Mouse (Mus musculus) layer of hippocampus, adult 9-10 months (tissue): Measurements from ENCODE around the gene Cyp1a2.
A peak's percentile ranks its signal among the peaks of the same experiment; 100 is the strongest.

Source experiments
- DNase-seq: peaks from one replicate; pipeline ENCODE4 v3.0.0; 2022; ENCODE audit warnings: low spot score

The Cyp1a2 gene

DNA sequence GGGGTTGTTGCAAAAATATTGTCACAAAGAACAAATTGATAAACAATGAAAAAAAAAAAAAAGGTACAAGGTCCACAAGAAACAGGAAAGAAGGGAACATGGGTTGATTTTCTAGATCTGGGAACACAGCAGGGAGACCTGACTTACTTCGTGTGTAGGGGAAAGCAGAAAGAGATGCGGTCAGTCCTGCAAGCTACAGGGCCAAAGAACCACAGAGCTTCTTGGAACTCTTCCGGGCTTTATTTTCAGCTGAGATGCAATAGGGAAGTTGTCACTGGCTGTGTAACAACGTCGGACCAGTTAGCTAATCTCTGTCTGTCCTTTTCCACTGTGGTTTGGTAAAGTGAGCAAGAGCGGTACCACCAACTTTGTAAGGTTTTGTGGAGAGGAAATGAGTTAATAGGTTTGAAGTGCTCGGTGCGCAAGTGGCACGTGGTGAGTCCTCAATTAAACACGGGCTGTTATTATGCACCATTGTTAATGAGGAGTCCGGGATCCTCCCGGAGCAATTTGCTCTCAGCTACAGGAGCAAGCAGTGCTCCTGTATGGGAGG, 36.9 kb downstream of the Cyp1a2 start:
- no peak for DNase-seq

DNA sequence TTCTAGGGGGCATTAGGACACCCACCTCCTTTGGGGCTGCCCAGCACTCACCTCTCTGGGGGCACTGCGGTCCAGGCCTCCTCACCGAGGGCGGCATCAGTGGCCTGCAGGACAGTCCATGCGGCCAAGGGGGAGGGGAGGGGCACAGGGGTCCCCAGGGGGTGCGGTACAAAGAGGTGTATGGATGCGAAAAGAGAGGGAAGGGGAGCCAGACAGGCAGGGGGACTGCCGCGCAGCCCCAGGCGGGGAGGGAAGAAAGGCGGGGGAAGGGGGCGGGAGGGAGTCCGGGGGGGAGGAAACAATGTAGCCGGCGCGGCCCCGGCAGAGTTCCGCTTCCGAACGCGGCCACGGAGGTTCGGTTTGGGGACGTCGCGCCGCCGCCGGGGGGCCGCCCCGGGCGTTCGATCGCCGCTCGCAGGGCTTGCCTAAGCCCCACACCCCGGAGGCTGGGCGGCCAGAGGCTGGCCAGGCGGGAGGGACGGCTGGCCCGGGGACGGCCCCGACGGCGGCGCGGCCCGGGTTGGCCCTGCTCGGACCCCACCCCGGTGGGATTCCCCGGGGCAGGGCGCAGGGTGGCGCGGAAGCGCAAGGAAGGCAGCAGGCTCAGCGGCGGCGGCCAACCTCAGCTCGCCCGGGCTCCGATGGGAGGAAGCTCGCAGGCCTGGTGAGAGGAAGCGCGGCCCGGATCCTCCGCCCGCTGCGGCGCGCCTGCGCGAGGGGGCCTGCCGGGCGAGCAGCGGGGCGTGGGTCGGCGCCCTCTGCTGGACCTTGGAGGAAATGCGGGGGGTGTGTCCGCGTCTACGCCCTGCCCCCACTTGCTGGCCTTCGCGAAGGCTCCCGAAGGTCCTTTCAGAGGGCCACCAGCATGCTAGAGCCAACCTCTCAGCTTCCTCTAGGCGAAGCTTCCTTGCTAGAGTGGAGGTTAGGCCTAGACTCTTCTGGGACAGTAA, 38.3 kb downstream of the Cyp1a2 start:
- DNase-seq: peak; percentile 76

DNA sequence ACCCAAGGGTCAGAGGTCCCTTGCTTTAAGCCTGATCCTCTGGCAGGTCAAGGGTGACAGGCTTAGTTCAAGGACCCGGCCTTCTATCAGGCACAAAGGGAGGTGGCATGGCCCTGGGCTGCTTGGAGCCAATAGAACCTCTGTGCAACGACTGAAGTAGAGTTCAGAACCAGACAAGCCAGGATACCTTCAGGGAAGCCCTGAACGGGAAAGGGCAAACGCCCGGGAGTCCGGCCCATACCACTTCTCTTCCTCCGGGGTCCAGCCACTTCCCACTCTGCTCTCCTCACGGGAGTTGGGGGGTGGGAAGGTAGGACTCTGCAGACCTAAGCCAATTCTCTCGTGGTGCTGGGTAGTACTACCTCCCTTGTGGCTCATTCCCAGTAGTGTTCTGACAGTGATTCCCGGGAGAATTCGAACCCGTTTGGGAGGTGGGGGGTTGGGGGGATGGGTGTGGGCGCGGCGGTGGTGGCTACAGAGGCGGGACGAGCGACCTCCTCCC, 39.0 kb downstream of the Cyp1a2 start:
- DNase-seq: no peak

DNA sequence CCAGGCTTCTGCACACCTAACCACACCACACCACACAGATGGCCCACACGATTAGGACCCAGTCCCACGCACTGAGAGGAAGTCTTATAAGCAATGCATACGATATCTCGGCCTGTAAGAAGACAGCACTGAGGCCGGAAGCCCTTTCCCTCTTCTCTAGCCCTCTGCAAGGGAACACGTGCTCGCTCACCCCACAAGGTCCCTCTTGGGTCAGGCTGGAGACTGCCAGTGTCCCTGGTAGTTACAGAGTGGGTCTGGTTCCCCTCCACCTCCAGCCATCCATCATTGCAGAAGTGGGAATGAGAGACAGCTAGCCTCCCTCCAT, 39.7 kb downstream of the Cyp1a2 start:
- DNase-seq: no peak

DNA sequence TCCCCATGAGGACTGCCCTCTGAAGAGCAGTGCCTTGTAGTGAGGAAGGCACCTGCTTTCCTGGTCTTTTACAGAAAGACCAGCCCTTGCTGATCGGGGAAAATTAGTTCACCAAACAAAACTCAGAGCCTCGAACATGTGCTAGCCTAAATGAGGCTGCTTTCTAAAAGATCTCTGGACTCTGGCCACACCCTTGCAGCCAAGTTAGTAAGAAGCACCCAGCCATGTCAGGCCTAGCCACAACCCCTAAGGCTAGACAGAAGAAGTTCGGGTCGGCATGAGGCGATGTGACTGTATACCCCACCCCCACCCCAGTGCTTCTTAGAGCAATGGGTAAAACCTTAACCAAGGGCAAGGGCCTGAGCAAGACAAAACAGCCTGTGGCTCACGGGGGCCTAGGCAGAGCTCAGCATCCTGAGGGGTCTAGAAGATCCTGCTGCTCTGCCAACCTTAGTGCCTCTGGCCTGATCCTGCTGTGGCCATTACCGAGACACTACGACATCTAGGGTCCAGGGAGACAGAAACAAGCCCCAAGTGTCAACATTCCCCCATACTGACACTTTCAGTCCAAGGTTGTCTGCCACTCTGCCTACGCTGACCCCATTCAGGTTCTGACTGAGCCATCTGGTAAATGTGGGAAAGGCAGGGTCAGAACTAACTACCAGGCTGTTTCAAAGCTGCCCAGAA, 40.2 kb downstream of the Cyp1a2 start:
- DNase-seq: no peak

DNA sequence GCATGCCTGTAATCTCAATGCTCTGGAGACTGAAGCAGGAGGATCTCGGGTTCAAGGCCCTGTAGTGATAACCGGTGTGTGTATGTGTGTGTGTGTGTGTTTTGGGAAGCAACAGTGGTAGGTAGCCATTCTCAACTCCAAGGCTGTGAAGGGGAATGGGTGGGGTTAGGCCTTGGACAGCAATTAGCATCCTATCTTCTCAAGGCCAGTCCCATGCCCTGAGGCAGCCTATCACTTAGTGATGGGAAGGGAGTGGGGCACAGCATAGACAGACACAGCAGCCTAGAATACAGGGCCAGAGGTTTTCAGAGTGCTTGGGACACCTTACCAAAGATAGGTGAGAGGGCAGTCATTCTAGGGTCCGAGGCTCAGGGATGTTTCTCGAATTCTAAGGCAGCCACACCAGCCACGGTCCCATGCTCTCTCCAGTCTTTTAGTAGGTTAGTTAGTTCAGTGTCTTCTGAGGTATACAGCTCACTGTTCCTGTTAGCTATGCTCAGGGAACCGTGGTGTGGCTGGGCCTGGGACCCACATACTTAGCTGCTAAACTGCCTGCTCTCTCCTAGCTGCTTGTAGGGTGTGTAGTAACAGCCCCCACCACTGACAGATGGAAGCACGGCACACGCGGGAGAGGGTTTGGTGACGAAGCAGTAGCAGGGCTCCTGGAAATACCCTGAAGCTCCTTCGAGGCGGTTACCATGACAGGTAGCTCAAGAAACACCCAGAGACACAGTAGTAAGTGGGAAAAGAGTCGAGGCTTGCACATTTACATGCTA, 41.5 kb downstream of the Cyp1a2 start:
- DNase-seq: no peak

DNA sequence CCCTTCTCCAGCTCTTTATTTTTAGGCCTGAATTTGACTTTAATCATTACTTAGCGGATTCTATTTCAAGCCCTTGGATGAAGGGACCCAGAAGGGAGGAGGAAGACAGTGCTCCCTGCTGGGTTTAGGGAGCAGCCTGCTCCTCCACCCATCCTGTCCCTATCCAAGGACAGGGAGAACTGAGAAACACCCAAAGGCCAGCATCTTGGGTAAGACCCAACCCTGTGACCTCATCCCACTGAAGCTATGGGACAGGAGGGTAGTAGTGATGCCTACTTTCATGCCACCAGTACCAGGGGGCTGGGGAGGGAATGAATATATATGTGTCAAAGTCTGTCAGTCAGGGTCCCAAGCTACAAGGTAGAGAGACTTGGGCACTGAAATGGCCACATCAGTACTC, 42.5 kb downstream of the Cyp1a2 start:
- no peak for DNase-seq

DNA sequence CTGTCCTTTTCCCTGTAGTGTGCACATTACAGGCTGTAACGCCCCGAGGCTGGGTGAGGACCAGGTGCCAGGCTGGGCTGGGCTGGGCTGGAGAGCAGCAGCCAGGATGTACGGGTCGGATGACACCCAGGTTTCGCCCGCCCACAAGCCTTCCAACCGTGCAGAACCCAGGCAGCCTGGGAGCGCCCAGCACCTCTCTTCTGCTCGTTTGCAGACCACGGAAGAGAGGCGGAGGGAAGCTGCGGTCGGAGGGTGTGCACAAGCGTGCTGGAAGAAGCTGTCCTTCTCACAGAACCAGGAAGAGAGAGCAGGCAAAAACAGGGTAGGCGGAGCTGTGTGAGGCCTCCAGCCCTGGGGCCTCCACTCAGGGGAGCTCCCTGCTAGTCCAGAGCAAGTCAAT, 43.1 kb downstream of the Cyp1a2 start:
- DNase-seq: no peak

DNA sequence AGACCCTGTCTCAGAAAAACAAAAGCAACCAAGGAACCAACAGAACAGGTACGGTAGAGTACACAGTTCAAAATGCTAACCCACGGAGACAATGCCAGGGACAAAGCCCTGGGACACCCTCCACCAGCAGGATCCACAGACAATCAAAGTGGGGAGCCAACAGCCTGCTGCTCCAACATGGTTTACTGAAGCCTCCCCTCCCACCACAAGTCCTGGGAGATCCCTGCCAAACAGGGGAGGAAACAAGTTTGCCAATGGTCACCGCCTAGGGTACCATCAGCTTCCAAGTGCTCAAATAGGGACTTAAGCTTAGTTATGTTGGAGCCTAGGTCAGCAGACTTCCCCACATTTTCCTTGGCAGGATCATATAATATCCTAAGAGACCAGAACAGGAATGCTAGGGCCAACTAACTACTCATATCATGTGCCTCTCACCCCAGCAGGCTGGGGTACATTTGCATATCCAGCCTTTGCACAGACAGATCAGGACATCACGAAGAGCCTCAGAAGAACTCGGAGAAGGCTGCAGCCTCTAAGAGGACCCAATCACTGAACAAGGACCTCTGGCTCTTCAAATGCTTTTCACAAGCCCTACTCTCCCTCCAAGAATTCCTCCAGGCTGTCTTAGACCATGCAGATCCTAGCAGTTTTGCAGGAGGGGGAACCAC, 43.7 kb downstream of the Cyp1a2 start:
- DNase-seq: no peak

DNA sequence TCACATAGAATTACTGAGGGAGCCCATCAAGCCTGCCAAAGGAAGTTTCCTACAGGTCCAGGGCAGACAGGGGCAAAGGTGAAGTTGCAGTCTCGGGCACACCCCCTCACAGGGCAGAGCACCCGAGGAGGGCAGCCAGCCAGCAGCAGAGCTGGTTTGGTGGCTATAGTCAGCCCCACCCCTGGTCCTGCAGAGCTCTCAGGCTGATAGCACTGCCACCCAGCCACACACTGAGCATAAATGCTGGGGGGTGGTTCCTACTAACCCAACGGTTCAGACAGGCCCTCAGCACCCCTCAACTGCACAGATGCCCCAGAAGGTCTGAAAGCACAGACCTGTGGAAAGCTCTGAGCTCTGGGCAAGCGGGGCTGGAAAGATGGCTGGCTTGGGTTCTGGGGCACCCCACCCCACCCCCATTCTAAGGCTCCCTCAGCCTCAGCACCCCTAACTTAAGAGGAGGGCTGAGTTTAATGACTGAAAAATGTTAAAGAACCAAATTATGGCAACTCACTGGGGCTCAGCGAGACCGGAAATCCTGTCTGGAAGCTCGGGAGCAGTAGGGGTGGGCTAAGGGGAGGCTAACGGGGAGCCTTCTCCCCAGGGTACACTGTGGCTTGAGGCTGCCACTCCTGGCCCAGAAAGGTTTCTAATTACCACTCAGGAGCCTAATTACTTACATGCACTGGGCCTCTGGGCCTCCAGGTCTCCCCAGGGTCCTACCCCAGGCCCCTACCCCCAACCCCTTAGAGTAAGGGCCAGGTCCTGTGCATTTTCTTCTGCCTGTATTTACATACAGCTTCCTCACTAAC, 44.6 kb downstream of the Cyp1a2 start:
- no peak for DNase-seq

DNA sequence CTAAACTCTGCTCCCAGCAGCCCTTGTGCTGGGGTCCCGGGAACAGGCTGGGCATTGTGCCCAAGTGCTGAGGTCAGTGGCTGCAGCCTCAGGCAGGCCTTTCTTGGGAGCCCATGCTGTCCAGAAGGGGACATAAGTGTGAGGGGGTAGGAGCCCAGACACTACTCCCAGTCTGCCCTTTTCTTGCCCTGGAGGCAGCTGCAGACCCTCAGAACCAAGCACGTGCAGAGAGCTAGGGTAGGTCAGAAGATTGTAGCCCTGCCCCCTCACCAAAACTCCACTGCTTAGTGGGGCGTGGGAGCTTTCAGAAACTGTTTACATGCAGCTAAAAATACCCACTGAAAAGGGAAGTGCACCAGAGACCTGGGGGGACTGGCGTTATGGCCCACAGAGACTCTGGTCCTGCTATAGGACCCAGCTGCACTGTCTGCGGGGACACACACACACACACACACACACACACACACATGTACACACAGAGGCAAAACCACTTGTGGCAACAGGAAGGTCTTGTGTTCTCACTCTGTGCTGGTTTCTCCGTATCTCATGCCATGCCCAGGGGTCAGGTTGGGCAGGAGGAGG, 45.7 kb downstream of the Cyp1a2 start:
- no peak for DNase-seq

DNA sequence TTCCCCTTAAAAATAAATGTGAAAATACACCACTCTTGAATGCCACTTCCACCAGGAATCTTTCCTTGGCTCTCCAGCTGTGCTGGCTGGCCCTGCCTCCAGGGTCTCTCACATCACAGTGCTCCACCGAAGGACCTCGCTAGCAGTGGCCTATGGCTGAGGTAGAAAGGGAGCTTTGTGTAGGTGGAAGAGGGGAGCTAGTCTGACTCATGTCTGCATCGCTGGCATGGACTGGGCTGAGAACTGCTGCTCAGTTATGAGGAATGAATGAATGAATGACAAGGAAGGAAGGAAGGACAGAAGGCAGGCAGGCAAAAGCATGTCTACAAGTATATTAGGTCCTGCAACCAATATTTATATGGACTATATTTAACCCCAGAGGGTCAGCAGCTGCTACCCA, 46.2 kb downstream of the Cyp1a2 start:
- DNase-seq: no peak

DNA sequence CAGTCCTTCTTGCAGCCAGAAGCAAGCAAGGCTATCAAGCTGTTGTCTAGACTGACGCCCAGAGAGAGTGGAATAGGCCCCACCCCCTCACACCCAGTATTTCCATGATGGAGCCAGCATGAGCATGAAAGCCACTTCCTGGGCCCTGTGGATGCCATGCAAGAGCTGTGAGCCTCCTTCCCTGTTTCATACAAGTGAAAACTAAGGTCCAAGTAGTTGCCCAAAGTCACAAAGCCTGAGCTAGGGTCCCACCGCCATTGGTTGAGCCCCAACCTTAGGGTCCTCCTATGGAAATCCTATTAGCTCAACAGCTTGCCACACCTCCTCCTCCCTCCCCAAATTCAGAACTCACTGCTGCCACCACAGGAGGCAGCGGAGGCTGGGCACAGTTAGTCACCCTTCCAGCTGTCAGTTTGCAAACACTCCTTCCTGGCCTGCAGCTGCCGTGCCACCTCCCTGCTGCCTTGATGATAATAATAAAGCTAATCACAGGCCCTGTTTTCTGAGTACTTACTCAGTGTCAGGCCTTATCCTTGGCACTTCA, 50.0 kb downstream of the Cyp1a2 start:
- no peak for DNase-seq

DNA sequence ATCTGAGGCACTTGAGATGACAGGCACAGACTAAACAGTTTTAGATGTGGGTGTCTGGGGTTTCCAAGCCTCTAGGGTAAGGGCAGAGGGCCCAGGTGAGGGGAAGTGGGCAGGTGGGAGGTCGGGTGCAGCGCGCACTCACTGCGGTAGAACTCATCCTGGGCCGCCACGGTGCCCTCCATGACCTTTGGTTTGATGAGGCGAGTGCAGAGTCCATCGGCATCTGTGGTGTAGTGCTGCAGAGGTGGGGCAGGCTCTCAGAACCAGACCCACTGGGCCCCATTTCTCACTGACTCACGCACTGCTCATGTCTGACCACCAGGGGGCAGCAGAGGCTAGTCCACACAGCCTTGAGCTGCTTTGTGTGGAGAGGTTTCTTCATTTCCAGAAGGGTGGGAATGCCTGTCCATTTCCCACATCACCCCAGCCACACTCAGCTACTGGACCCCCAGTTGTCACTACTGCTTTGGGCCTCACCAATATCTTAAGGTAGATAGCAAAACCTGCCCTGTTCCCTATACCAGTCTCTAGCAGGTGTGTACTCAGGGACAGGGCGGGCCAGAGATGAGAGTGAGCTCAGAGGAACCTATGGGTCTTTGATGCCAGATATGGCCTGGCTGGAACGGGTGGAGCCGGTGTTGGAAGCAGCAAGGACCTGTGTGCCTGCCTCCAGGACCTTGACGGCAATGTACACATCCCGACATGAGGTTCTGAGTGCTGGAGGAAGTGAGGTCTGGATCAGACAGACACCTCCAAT, 54.2 kb downstream of the Cyp1a2 start:
- no peak for DNase-seq

DNA sequence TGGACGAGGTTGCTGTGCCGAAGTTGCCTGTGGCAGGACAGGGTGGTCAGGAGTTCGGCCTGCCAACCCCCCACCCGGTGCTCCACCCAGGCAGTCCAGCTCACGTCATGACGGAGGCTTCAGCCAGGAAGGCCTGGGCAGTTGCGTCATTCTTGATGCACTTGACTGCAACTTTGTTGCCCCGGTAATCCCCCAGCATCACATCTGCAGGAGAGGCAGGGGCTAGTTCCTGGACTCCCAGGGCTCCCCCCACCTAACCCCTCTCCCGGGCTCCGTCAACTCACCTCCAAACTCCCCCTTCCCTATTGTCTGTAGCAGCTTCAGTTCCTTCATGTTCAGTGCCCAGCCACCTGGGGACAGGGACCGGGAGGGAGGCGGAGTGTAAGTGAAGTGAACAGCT, 54.8 kb downstream of the Cyp1a2 start:
- no peak for DNase-seq

DNA sequence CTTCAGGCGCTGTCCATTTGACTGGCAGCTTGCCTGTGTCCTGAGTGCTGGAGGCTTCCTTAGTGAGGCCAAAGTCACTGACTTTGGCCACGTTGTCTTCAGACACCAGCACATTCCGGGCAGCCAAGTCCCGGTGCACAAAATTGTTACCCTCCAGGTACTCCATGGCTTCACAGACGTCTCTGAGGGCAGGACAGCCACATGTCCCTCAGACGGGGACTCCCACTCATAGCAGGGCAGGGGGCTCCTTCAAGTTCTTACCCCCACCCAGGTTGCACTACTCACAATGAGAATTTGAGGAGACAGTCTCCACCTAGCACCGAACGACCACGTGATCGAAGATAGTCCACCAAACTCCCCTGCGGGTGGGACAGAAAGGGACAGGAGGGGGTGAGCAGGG, 55.6 kb downstream of the Cyp1a2 start:
- DNase-seq: no peak

DNA sequence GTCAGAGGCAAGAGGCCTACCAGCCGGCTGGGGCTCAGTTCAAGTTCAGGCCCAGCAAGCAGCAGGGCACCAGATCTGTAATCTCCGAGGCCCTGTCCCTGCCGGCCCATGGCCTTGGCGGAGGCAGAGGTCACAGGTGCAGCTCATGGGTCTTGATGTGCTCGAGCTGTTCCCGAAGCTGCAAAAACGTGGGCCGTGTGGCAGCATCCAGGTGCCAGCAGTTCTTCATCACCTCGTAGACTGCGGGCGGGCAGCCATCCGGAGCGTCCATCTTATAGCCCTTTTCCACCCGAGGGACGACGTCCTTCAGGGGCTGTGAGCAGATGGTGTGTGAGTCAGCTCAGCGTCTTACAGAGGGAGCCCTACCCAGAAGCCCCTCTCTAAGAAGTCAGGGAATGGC, 56.3 kb downstream of the Cyp1a2 start:
- DNase-seq: no peak
